Mouse (Mus musculus): ENCODE measurements around the gene Tmem132e.

Gene Tmem132e

DNA sequence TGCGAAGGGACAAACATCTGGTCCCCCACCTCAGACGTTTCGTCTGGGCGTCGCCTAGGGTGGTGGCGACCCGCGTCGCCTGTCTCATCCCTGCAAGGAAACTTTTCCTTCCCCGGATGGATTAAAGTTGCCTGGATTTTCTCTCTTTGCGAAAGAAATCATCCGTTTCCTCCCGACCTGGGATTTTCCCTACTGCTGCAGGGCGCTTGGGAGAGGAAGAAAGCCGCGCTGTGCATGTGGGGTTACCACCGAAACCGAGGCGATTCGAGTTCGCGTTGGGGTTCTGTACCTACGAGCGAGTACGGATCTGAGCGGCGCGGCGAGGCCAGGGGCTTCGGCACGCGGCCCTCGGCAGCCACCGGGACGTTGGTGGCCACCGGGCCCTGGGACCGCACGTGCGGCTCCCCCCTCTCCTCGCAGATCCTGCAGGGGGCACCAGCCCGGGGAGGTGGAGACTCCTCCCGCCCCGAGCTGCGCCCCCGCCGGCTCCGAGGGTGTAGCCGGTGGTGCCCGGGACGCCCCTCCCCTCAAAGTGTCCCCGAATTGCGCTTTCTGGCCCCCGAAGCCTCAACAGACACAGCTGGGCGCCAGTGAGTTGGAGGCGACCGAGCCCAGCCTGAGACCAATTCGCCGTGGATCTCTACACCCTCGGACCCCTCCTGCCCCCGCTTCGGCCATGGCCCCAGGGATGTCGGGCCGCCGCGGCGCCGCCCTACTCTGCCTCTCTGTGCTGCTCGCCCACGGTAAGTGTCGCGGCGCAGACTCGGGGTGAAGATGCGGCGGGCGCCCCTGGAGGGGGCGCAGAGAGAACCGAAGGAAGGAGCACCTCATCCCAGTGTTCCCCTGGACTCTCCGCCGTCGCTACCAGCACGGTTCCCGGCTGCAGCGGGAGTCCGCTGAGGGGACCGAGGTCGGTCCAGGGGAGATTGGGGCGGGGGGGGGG is at the start of gene Tmem132e:
Tmem132e (plus strand) TSS at position 530 of the 943 bp plus-strand sequence.
- DNase-seq (ENCODE audit: low spot score in 2 of 2): no peak

GRCm38 (mm10) chr11:82339921-82340401 is 48.7 kb upstream of the Tmem132e start:
- DNase-seq (ENCODE audit: low spot score in 2 of 2): no peak

GRCm38 (mm10) chr11:82340416-82340815 is 48.3 kb upstream of the Tmem132e start:
- DNase-seq (ENCODE audit: low spot score in 2 of 2): no peak

- DNase-seq (ENCODE audit: low spot score in 2 of 2): no peak
Measured at GRCm38 (mm10) chr11:82340900-82341299, 47.8 kb upstream of the Tmem132e start.

DNA sequence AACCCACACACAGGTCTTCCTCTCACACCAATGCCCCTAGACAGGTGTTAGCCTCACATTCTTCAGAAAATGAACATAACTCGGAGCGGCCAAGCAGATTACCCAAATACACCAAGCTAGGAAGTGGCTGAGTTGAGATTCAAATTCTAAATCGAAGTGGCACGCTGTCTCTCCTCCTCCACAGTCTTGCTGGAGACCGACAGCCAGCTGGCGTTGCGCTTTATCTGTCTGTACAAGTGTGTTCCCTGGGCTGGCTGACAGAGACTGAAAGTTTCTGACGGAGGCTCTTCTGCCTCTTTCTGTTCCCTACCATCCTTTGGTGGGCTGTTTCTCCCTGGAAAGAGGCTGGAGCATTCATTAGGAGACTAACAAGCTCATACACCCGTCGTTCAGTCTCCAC is 37.7 kb upstream of the Tmem132e start:
- DNase-seq (ENCODE audit: low spot score in 2 of 2): no peak

- DNase-seq (ENCODE audit: low spot score in 2 of 2): no peak
Measured at GRCm38 (mm10) chr11:82370151-82370550, 18.5 kb upstream of the Tmem132e start.

- DNase-seq (ENCODE audit: low spot score in 2 of 2): no peak
Measured at GRCm38 (mm10) chr11:82371577-82371976, 17.1 kb upstream of the Tmem132e start.

- no peak for DNase-seq (ENCODE audit: low spot score in 2 of 2)
Measured at GRCm38 (mm10) chr11:82380606-82381202, 8.0 kb upstream of the Tmem132e start.

DNA sequence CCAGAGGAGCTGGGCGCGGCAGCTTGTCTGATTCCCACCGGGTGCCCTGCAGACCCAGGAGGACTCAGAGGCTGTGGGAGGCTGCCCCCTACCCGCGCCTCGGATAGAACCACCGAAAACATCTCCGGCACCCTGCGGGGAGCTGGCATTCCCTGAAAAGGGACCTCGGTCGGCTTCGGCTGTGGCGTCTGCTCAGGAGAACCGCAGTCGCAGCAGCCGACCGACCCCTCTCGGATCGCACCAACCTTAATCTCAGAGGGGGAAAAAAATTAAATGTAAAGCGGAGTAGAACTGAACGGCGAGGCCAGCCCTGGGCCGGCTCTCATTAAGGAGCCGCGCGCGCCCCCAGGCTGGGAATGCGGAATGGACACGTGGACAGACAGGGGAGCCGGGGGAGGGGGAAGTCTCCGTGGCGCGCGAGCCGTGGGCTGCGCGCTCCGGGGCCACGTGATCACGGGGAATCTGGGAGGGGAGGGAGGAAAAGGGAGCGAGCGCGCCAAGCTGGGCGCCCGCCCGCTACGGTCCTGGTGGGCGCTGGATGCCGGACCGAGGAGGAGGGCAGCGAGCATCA is 1.6 kb upstream of the Tmem132e start:
- no peak for DNase-seq (ENCODE audit: low spot score in 2 of 2)

DNA sequence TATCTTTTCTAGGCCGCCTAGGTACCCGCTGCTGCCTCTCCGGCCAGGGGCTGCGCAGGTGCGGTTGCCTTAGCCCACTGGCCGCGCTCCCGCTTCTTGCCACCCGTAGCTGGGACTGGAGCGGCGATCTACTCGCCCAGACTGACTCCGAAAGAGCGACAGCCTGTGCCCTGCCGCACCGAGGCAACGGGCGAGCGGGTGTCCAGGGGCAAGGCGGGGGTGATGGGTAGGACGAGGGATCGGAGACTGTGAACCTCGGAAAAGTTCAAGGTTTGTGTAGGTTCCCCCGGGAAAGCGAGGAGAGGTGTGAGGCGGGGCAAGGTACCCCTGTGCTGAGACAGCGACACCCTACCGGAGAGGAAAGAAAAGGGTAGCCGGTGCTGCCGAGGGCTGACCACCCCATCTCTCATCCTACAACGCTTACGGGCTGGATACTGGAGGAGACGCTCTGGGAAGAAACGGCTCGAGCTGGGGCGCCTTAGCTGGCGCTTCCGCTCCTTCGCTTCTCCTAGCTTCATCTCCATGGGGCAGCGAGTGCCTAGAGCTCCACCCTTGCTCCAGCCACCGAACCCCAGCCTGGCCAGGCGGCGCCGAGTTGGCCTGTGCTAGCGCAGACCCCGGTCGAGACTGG is 874 bp upstream of the Tmem132e start:
- no peak for DNase-seq (ENCODE audit: low spot score in 2 of 2)

DNA sequence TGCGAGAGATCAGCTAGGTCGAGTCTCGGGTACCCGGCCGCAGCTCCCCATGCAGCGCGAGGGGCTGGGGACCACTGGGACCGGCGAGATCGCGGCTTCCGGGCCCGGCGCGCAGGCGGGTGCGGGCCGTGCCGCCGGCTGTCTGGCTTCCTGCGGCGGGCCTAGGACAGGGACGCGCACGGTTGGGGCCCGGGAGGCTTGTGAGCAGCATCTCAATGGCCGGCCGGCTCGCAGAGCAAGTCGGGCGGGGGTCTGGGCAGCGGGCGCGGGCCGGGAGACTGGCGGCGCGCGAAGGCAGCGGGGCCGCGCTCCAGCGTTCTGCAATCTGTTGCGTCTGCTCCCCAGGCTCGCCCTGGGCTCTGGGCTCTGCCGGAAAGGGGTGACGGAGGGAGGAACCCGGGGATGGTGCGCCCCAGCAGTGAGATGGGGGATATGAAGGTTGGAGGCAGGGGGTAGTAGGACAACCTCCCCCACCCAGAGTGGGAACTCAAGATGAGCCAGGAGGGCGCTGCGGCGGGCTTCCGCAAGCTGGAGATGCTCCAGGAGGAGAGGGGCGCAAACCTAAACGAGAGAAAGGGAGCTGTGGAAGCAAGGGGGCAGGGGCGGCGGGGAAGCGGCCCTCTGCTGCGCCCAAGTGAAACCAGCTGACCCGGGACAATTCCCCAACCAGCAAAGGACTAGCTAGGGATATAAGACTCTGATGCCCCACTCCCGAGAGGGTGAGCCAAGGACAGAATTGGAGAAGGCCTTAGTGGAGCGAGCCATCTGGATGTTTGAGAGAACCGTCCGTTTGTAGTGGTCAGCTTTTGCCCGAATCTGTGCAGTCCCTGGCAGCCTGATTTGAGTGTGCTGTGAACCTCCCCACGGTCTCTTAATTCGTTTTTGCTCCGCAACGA is 944 bp downstream of the Tmem132e start:
- no peak for DNase-seq (ENCODE audit: low spot score in 2 of 2)

DNA sequence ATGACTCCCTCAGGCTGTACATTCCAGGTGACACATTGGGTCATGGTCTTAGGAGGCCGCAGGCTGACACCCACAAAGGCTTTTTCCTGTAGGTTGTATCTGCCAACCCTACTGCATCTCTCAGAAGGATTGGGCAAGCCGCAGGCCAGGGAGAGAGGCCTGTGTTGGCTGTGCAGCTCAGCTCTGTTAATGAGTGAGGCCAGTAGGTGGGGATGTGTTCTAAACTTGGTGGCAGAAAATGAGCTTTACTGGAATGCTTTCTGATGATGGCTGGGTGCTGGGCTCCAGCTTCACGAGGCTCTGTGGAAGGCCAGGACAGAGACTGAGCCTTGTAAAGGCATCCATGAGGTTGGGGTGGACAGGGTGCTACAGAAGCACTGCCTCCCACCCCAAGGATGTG is 3.6 kb downstream of the Tmem132e start:
- no peak for DNase-seq (ENCODE audit: low spot score in 2 of 2)

DNA sequence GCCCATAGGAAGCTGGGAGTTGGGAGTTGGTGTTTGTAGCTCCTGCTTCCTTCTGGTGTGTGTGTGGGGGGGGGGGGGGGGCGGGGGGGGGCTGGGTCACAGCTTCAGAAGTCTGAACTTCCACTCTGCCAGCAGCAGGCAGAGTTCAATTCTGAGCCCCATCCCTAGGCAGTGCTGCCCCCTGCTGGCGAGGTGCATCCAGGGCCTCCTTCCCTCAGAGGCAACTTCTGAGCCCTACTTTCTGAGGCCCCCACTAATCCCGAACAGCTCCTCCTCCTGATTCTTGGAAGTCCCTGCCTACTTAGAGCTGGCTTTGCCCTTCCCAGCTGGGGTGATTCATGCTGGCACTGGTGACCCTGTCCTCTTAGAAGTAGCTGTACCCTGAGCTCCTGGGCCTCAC is 10.9 kb downstream of the Tmem132e start:
- no peak for DNase-seq (ENCODE audit: low spot score in 2 of 2)

DNA sequence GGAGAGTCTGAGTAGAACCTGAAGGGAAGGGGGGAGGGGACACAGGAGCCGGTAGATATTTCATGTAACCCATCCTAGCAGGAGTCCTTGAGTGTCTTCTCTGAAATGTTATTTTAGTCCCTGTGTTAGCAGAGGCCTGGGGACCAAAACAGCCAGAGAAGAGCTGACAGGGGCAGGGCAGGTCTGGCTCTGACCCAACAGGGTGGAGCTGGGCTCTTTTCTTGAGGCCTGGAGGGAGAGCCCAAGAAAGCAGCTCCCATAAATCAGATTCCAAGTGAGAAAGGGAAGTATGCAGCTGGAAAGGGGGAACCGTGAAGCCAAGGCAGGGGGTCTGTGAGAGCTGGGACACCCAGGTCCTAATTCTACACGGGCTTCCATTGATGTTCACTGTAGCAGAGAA is 16.9 kb downstream of the Tmem132e start:
- DNase-seq (ENCODE audit: low spot score in 2 of 2): no peak

- no peak for DNase-seq (ENCODE audit: low spot score in 2 of 2)
Measured at GRCm38 (mm10) chr11:82406358-82407221, 17.9 kb downstream of the Tmem132e start.

DNA sequence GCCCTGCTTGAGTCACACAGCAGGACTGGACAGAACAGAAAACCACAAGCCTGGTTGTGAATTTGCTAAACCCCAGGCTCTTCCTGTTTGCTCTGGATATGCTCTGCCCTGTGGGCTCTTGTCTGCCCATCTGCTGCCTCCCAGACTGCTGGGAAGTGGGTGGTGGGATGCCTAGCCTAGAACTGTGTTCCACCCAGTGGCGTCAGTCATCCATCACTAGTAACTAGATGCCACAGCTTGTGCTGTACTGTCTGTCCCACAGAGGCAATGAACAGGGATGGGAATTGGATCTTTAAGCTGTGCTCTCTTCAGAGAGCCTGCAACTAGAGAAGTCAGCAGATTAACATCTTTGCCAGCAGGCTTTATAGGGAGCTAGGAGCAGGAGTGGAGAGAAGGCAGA is 23.8 kb downstream of the Tmem132e start:
- no peak for DNase-seq (ENCODE audit: low spot score in 2 of 2)

DNA sequence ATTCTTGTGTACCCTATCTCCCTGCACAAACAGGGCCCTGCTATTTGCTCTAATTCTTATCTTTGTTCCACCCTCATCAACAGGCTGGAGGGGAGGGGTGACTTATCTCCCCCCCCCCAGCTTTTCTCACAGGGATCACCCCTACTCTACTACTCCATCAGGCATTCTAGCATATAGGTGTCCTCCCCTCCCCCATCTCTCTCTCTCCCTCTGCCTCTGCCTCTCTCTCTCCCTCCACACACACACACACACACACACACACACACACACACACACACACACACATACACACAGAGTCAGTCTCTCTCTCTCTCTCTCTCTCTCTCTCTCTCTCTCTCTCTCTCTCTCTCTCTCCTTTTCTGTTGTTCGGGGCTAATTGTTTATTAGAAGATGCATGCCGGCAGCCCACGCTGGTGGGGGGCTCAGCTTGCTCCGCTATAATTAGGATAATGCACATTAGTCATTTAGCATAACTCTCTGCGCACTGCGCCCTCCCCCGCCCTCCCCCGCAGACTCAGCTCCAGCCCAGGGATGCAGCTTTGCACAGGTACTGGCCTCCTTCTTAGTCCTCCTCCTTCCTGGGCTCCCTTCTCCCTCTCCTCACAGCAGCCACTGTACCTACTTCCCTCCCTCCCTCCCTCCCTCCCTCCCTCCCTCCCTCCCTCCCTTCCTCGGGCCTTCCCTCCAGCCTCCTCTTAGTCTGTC is 29.8 kb downstream of the Tmem132e start:
- DNase-seq (ENCODE audit: low spot score in 2 of 2): no peak

DNA sequence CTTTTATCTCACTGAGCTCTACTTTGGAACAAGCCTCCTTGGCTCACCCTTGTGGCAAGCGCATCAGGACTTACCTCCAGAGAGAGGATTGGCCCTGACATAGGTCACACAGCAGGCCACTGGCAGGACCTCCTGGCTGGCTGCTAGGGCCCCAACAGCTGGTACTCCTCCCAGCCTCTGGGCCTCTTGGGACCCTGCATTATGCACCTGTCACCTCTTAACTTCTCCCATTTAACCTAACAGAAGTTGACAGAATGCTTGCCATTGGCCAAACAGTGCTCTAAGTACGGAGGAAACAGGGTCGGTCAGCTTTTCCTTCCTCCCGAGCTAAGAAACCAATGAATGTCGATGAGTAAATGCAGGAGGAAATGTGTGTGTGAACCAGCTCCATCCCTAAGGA is 33.2 kb downstream of the Tmem132e start:
- DNase-seq (ENCODE audit: low spot score in 2 of 2): no peak

- no peak for DNase-seq (ENCODE audit: low spot score in 2 of 2)
Measured at GRCm38 (mm10) chr11:82423521-82423920, 34.8 kb downstream of the Tmem132e start.

GRCm38 (mm10) chr11:82428801-82429200 is 40.1 kb downstream of the Tmem132e start:
- DNase-seq (ENCODE audit: low spot score in 2 of 2): no peak

Measured in urinary bladder, postnatal 36 days (tissue).